Mouse (Mus musculus): ENCODE data around the gene Plekhd1.
A peak's percentile ranks its signal among the peaks of the same experiment; 100 is the strongest.

The Plekhd1 gene

GRCm38 (mm10) chr12:80692269-80692972, at the start of gene Plekhd1:
TSS of gene Plekhd1 (plus strand) at chr12:80692591.
- DNase-seq, result peak; percentile 88

GRCm38 (mm10) chr12:80642725-80643692, 49.4 kb upstream of the Plekhd1 start:
- DNase-seq, result peak; percentile 72

GRCm38 (mm10) chr12:80643693-80644505, 48.5 kb upstream of the Plekhd1 start, which contains the start of the genes Slc39a9 and Erh:
TSS of gene Slc39a9 (plus strand) at chr12:80643883.
TSS of gene Erh (minus strand) at chr12:80644341.
- DNase-seq, result peak; percentile 96

- DNase-seq, result no peak
Measured at GRCm38 (mm10) chr12:80644506-80644868, 47.9 kb upstream of the Plekhd1 start.

- DNase-seq, result no peak
Measured at GRCm38 (mm10) chr12:80646377-80646776, 46.0 kb upstream of the Plekhd1 start.

GRCm38 (mm10) chr12:80653951-80654658, 38.3 kb upstream of the Plekhd1 start:
- DNase-seq, result peak; percentile 83

- peak; percentile 42 for DNase-seq
Measured at GRCm38 (mm10) chr12:80654659-80655025, 37.7 kb upstream of the Plekhd1 start.

- DNase-seq, result no peak
Measured at GRCm38 (mm10) chr12:80658661-80659060, 33.7 kb upstream of the Plekhd1 start.

- no peak for DNase-seq
Measured at GRCm38 (mm10) chr12:80662322-80662721, 30.1 kb upstream of the Plekhd1 start.

GRCm38 (mm10) chr12:80663935-80664334, 28.5 kb upstream of the Plekhd1 start:
- no peak for DNase-seq

- DNase-seq, result no peak
Measured at GRCm38 (mm10) chr12:80668391-80668790, 24.0 kb upstream of the Plekhd1 start.

GRCm38 (mm10) chr12:80673170-80673569, 19.2 kb upstream of the Plekhd1 start:
- peak; percentile 83 for DNase-seq

GRCm38 (mm10) chr12:80681340-80681739, 11.1 kb upstream of the Plekhd1 start:
- peak; percentile 47 for DNase-seq

- DNase-seq, result no peak
Measured at GRCm38 (mm10) chr12:80683554-80683953, 8.8 kb upstream of the Plekhd1 start.

GRCm38 (mm10) chr12:80684316-80684715, 8.1 kb upstream of the Plekhd1 start:
- no peak for DNase-seq

GRCm38 (mm10) chr12:80687788-80688211, 4.6 kb upstream of the Plekhd1 start:
- DNase-seq, result no peak

GRCm38 (mm10) chr12:80689696-80690095, 2.7 kb upstream of the Plekhd1 start:
- DNase-seq, result no peak

GRCm38 (mm10) chr12:80691671-80692091, 710 bp upstream of the Plekhd1 start:
- DNase-seq, result peak; percentile 91

GRCm38 (mm10) chr12:80693700-80694099, 1.3 kb downstream of the Plekhd1 start:
- no peak for DNase-seq

GRCm38 (mm10) chr12:80695004-80695403, 2.6 kb downstream of the Plekhd1 start:
- DNase-seq, result no peak

- DNase-seq, result no peak
Measured at GRCm38 (mm10) chr12:80698526-80699143, 6.2 kb downstream of the Plekhd1 start.

GRCm38 (mm10) chr12:80699144-80699531, 6.7 kb downstream of the Plekhd1 start:
- DNase-seq, result no peak
